Mouse (Mus musculus): ENCODE results near the gene Ccr6. TPM values are rescaled to one million over a fixed set of nuclear protein-coding genes. Genes with fewer than 3 reads are reported as not detected.
"Not testable (repeated sequence)": the region's sequence is repeated elsewhere in the genome, so short reads cannot be mapped to it uniquely, and the experiment has no call there.

The Ccr6 gene
- polyA plus RNA-seq, 1 experiment = not detected

DNA sequence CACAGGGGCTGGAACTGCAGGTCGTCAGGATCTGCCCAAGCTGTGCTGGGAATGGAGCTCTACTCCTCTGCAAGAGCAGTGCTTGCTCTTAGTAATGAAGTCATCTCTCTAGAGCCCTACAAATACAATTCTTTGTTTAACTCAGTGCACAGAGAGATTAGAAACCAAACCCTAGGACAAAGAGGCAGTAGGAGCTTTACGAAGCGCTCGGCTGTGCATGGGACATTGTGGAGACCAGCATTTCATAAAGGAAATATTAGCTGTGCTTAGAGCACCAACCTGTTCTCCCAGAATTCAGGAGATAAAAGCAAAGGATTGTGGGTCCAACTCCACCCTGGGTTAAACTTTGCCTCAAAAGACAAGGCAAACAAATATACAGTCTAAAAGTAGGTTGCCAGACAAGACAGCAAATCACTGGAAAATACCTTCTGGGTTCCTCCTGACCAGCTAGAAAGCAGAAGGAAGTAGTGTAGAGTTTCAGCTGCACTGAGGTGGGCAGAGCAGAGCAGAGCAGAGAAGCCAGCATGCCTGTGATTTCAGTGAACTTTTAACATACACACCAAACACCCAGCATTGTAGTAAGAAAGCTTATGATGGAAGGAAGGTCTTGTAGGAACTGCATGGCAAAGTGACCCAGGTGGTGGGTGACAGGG, 10.4 kb downstream of the Ccr6 start:
- no peak overlapping the region for H3K4me3 ChIP-seq (ENCODE audit: insufficient read depth, low read length)
- no peak for TF ChIP-seq CTCF (IDR thresholded peaks at IDR 0.05; ENCODE audit: borderline replicate concordance, insufficient read depth, low read length)
- no peak for TF ChIP-seq POLR2A (IDR thresholded peaks at IDR 0.05; ENCODE audit: low read depth, low read length)
- H3K4me1 ChIP-seq (ENCODE audit: control insufficient read depth, insufficient read depth, low read length) = no peaks in the 10 kb centered on the region
- H3K27ac ChIP-seq (ENCODE audit: insufficient read depth, low read length) = no peak overlapping the region

DNA sequence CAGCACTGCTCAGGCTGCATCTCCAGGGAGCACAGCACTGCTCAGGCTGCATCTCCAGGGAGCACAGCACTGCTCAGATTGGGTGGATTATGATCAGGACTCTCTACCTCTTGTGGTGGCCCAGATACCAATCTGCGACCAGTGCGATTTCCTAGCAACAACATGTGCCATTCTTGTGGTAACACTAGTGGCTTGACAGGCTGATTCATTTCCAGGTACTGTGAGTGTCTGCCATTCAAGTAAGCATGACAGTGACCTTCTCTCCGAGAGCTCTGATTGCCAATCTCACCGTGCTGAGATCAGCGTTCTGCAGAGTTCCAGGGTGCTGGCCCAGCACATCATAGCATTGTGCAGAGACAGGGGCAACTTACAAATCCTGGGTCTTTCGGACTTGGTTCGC, 15.9 kb downstream of the Ccr6 start:
- TF ChIP-seq POLR2A (IDR thresholded peaks at IDR 0.05; ENCODE audit: low read depth, low read length) (no peak), CTCF (IDR thresholded peaks at IDR 0.05; ENCODE audit: borderline replicate concordance, insufficient read depth, low read length) (no peak)

DNA sequence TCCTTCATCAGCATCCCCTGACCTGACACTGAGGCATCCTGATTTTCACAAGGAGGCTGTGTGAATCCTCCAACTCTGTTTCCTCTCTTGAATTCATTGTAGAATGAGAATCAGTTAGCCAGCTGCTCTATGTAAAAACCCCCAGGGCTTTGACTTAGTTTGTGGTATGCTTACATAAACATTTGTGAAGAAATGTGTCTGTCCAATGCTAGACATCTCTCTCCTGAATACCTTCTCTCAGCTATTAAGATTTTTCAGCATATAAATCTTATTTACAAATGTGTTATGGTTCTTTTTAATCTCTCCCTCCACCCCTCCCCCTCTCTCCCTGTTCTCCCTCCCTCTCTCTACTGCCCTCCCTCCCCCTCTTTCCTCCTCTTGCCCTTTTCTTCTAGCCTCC, 18.4 kb downstream of the Ccr6 start:
- no peak overlapping the region for H3K27ac ChIP-seq (ENCODE audit: insufficient read depth, low read length)
- TF ChIP-seq POLR2A (IDR thresholded peaks at IDR 0.05; ENCODE audit: low read depth, low read length) (no peak), CTCF (IDR thresholded peaks at IDR 0.05; ENCODE audit: borderline replicate concordance, insufficient read depth, low read length) (no peak)
- no peak overlapping the region for H3K4me3 ChIP-seq (ENCODE audit: insufficient read depth, low read length)
- H3K4me1 ChIP-seq (ENCODE audit: control insufficient read depth, insufficient read depth, low read length) = no peaks in the 10 kb centered on the region

More for the DNA sequence above, 15.9 kb downstream of the Ccr6 start:
- Histone ChIP-seq H3K4me3 (ENCODE audit: insufficient read depth, low read length) (no peak overlapping the region), H3K4me1 (ENCODE audit: control insufficient read depth, insufficient read depth, low read length) (no peaks in the 10 kb centered on the region), H3K27ac (ENCODE audit: insufficient read depth, low read length) (no peak overlapping the region)

DNA sequence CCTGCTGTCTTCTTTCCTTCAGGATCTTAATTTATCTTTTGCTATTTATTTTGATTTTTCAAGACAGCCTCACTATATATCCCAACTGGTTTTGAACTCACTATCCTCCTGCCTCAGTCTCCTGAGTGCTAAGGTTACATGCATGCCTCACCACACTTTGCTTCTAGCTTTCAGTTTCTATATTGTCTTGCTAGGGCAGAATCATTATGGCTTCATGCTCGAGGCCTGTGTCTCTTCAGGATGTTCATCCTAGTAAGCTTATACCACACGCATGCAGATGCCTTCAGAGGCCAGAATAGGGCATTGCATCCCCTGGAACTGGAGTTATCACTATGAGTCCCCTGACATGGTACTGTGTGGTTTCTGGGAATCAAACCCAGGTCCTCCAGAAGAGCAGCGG, 19.1 kb downstream of the Ccr6 start:
- no peak for TF ChIP-seq CTCF (IDR thresholded peaks at IDR 0.05; ENCODE audit: borderline replicate concordance, insufficient read depth, low read length)
- TF ChIP-seq POLR2A (IDR thresholded peaks at IDR 0.05; ENCODE audit: low read depth, low read length) = no peak
- no peak overlapping the region for H3K4me3 ChIP-seq (ENCODE audit: insufficient read depth, low read length)
- no peaks in the 10 kb centered on the region for H3K4me1 ChIP-seq (ENCODE audit: control insufficient read depth, insufficient read depth, low read length)
- H3K27ac ChIP-seq (ENCODE audit: insufficient read depth, low read length) = no peak overlapping the region

DNA sequence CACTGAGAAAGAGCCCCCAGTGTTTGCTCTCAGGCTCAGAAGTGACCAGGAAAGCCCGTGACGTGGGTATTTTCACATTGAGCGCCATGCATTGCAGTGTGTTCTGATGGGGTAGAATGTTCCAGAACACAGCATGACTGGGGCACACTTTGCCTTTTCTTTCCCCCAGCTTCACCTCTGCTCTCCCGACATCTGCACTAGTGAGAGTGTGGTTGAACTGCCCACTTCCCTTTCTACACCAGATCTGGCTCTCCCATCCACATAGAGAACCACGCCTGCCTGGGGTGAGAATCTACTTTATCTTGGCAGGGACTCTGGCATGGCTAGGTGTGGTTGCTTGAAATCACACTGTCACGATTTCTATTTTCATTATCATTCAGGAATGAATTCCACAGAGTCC, 19.7 kb downstream of the Ccr6 start:
- no peaks in the 10 kb centered on the region for H3K4me1 ChIP-seq (ENCODE audit: control insufficient read depth, insufficient read depth, low read length)
- TF ChIP-seq CTCF (IDR thresholded peaks at IDR 0.05; ENCODE audit: borderline replicate concordance, insufficient read depth, low read length) = no peak
- no peak overlapping the region for H3K4me3 ChIP-seq (ENCODE audit: insufficient read depth, low read length)
- H3K27ac ChIP-seq (ENCODE audit: insufficient read depth, low read length) = no peak overlapping the region

DNA sequence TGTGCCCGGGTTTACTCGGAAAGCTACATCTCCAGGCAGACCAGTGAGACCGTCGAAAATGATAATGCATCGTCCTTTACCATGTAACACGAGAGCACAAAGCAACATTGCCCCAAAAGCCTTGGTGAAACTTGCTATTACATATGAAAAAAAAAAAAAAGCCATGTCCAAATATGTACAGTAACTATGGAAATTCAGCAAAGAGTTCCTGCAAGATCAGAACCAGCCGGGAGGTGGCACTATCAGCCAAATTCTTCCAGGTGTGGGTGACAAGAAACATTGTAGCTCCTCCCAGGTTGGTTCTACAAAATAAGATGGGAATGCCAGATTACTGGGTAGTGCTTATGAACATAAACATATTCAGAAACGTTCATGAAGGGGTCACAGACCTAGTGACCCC, 21.1 kb downstream of the Ccr6 start:
- no peaks in the 10 kb centered on the region for H3K4me1 ChIP-seq (ENCODE audit: control insufficient read depth, insufficient read depth, low read length)
- H3K4me3 ChIP-seq (ENCODE audit: insufficient read depth, low read length) = no peak overlapping the region
- H3K27ac ChIP-seq (ENCODE audit: insufficient read depth, low read length) = no peak overlapping the region
- TF ChIP-seq POLR2A (IDR thresholded peaks at IDR 0.05; ENCODE audit: low read depth, low read length) = no peak
- no peak for TF ChIP-seq CTCF (IDR thresholded peaks at IDR 0.05; ENCODE audit: borderline replicate concordance, insufficient read depth, low read length)

DNA sequence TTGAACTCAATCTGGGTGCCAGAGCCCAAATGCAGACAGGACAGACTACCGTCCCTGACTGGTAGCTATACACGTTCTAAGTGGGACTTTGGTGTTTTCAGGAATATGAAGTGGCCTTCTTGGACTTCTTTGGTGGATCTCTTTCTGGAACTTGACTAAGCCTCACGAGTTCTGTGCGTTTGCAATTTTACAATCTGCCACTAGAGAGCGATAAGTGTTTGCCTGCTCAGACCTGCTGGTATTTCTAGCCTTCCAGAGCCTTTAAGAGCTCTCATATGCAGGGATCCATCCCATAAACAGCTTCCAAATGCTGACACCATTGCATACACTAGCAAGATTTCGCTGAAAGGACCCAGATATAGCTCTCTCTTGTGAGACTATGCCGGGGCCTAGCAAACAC, 28.8 kb downstream of the Ccr6 start:
- H3K27ac ChIP-seq (ENCODE audit: insufficient read depth, low read length); H3K4me3 ChIP-seq (ENCODE audit: insufficient read depth, low read length); H3K4me1 ChIP-seq (ENCODE audit: control insufficient read depth, insufficient read depth, low read length): not testable (repeated sequence)
- TF ChIP-seq CTCF (IDR thresholded peaks at IDR 0.05; ENCODE audit: borderline replicate concordance, insufficient read depth, low read length) = 0 out of 2 replicates have a peak, but pooled peaks have one; percentile 7

DNA sequence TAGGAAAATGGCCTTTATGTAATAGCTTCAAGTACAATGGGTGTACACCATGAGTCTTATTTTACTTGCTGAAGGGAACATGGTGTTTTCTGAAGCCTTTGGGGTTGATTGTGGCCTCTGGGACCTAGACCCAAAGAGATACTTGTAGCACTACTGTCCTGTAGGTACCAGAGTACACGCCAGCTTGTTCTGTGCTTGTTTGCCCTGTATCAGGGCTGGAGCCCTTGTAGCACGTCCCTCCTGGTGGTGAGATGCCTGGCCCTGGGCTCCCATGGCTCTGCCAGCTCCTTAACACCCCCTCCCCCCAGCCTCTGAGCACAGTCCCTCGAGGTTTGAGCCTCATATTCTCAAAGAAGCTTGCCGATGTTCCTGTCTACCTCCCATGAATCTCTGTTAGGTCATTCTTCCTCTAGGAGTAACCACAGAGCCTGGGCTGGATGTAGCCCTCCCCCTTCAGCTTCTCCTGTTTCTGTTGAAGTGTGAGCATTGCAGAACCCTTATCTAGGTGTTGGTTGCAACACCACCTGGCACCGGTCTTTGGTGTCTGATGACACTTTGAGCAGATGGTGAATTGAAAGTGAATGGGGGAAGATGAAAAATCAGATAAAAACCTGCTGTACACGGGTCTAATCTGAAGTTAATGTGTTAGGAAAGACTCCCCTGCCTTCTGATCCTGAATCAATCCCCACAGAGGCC, 36.4 kb downstream of the Ccr6 start:
- no peak overlapping the region for H3K4me3 ChIP-seq (ENCODE audit: insufficient read depth, low read length)
- H3K27ac ChIP-seq (ENCODE audit: insufficient read depth, low read length) = no peak overlapping the region
- TF ChIP-seq POLR2A (IDR thresholded peaks at IDR 0.05; ENCODE audit: low read depth, low read length) (no peak), CTCF (IDR thresholded peaks at IDR 0.05; ENCODE audit: borderline replicate concordance, insufficient read depth, low read length) (no peak)
- H3K4me1 ChIP-seq (ENCODE audit: control insufficient read depth, insufficient read depth, low read length) = no peaks in the 10 kb centered on the region

DNA sequence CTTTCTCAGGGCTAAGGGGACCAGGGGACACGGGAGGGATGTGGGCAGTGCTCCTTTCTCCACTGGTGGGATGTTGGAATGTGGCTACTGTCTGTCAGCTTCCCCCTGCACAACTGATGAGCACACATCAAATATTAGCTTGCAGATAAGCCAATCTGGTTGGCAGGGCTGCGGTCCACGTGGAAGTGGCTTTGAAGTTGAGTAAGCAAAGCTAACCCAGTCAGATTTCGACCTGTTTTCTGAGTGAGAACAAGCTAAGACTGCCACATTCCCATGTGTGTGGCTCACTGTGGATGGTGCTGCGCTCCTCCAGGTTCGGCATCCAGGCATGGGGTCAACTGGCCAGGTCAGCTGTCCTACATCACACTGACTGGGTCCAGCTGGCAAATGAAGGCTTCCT, 37.1 kb downstream of the Ccr6 start:
- Histone ChIP-seq H3K27ac (ENCODE audit: insufficient read depth, low read length) (no peak overlapping the region), H3K4me3 (ENCODE audit: insufficient read depth, low read length) (no peak overlapping the region), H3K4me1 (ENCODE audit: control insufficient read depth, insufficient read depth, low read length) (no peaks in the 10 kb centered on the region)
- TF ChIP-seq CTCF (IDR thresholded peaks at IDR 0.05; ENCODE audit: borderline replicate concordance, insufficient read depth, low read length) (no peak), POLR2A (IDR thresholded peaks at IDR 0.05; ENCODE audit: low read depth, low read length) (no peak)

DNA sequence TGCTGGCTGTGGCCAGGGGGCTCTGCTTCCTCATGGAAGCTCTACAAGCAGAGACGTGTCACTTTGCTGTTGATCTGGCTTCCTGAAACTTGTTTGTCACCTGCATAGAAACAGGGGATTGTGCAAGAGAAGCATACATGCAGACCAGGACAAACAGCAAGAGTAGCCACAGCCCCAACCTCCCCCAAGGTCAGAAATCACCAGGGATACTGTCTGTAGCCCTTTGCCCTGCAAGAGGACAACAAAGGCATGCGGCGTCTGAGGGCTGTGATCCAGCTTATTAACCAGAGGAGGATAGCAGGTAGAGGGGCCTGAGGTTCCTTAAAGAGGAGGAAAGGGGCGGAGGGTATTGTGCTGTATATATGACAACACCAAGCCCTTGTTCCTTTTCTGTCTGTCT, 40.2 kb downstream of the Ccr6 start:
- Histone ChIP-seq H3K4me3 (ENCODE audit: insufficient read depth, low read length) (no peak overlapping the region), H3K4me1 (ENCODE audit: control insufficient read depth, insufficient read depth, low read length) (no peaks in the 10 kb centered on the region), H3K27ac (ENCODE audit: insufficient read depth, low read length) (no peak overlapping the region)
- no peak for TF ChIP-seq POLR2A (IDR thresholded peaks at IDR 0.05; ENCODE audit: low read depth, low read length)
- TF ChIP-seq CTCF (IDR thresholded peaks at IDR 0.05; ENCODE audit: borderline replicate concordance, insufficient read depth, low read length) = no peak
